Mouse (Mus musculus) forebrain, embryonic 15.5 days (tissue): Measurements from ENCODE around the gene Rnf169. TPM values are rescaled to one million over a fixed set of nuclear protein-coding genes. Genes with fewer than 3 reads are reported as not detected.
A peak's percentile ranks its signal among the peaks of the same experiment; 100 is the strongest.

Source experiments
- ATAC-seq: fragments of 200-750 bp; cut with Nextera tagmentation; replicated peaks from 2 replicates; pipeline ENCODE4 v1.8.0; 2017; ENCODE audit warnings: mild to moderate bottlenecking, moderate TSS enrichment, moderate library complexity
- H3K27ac ChIP-seq: fragments of 300-500 bp; sonication (generic); replicated peaks from 2 replicates; pipeline ENCODE4 v1.5.1; 2015; ENCODE audit warnings: mild to moderate bottlenecking, inconsistent platforms
- H3K27me3 ChIP-seq: fragments of 300-500 bp; sonication (generic); 2 replicates; pipeline ENCODE4 v1.6.1; 2015; ENCODE audit warnings: inconsistent platforms
- H3K36me3 ChIP-seq: fragments of 300-500 bp; sonication (generic); 2 replicates; pipeline ENCODE4 v1.6.1; 2015; ENCODE audit warnings: mild to moderate bottlenecking, inconsistent platforms
- H3K4me1 ChIP-seq: fragments of 300-500 bp; sonication (generic); 2 replicates; pipeline ENCODE4 v1.6.1; 2015; ENCODE audit warnings: inconsistent platforms
- H3K4me2 ChIP-seq: fragments of 300-500 bp; sonication (generic); replicated peaks from 2 replicates; pipeline ENCODE4 v1.6.1; 2015; ENCODE audit warnings: mild to moderate bottlenecking, inconsistent platforms
- H3K4me3 ChIP-seq: fragments of 300-500 bp; sonication (generic); 2 replicates; pipeline ENCODE4 v1.5.1; 2015; ENCODE audit warnings: mild to moderate bottlenecking, inconsistent platforms
- H3K9ac ChIP-seq: fragments of 300-500 bp; sonication (generic); replicated peaks from 2 replicates; pipeline ENCODE4 v1.6.1; 2015; ENCODE audit warnings: mild to moderate bottlenecking, inconsistent platforms
- H3K9me3 ChIP-seq: fragments of 300-500 bp; sonication (generic); 2 replicates; pipeline ENCODE4 v1.6.1; 2016; ENCODE audit warnings: inconsistent platforms
- WGBS: fragments of 180-500 bp; shearing (Covaris S2); methylation state at CpG from one replicate; pipeline ENCODE4 v1.1.7; 2015; ENCODE audit warnings: mixed read lengths; 5-methylcytosine and 5-hydroxymethylcytosine counted together
- polyA plus RNA-seq: library from polyadenylated mRNA; unstranded; fragments of >200 nt; fragmentation: Nextera tagmentation; extraction: Ambion mirVana; gene quantifications from 2 replicates; pipeline ENCODE4 v1.2.1, GENCODE M21; 2015

Gene Rnf169
- 5.1 TPM in 2 replicates for polyA plus RNA-seq

GRCm38 (mm10) chr7:99980132-99980591 is at the start of gene Rnf169:
Gene Rnf169 (minus strand): TSS chr7:99980448.
- no peaks in the 10 kb centered on the region for H3K9me3 ChIP-seq
- H3K9ac ChIP-seq, result peak within 1 kb of the TSS; percentile 91
- peak within 1 kb of the TSS; percentile 75 for H3K4me2 ChIP-seq
- peak; percentile 97 for ATAC-seq
- whole genome bisulfite sequencing, result under 1% methylated on average over 40 of the region's 55 CpGs
- H3K4me3 ChIP-seq, result peak within 1 kb of the TSS; percentile 95
- H3K36me3 ChIP-seq, result no peaks in the 10 kb centered on the region
- peaks cover 28% of the 10 kb centered on the region for H3K4me1 ChIP-seq
- H3K27ac ChIP-seq, result peak within 1 kb of the TSS; percentile 97
- H3K27me3 ChIP-seq, result no peaks in the 10 kb centered on the region

DNA sequence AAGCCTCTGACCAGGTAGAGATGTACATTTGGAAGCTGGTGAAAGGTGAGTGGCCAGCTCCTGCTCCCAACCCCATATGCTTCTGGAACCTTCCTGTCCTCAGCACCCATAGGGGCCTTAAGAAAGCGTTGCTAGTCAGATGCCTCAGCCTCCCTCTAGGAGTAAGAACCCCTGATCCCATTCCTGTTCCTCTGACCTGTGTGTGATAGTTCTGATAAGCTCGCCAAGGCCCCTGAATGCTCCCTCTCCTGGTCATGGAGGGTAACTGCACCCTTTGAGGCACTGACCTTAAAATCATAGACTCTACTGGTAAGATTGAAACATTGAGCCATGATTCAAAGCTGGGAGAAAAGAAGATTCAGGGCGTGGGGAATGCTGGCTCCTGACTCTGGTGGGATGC is 49.1 kb upstream of the Rnf169 start:
- Histone ChIP-seq H3K4me2 (no peak overlapping the region), H3K36me3 (no peaks in the 10 kb centered on the region), H3K9ac (no peak overlapping the region), H3K9me3 (no peaks in the 10 kb centered on the region), H3K4me3 (no peak overlapping the region), H3K27ac (no peak overlapping the region), H3K27me3 (no peaks in the 10 kb centered on the region), H3K4me1 (no peaks in the 10 kb centered on the region)
- ATAC-seq, result no peak
- 37% methylated on average over 3 of the region's 3 CpGs for WGBS

GRCm38 (mm10) chr7:100027353-100027752 is 47.1 kb upstream of the Rnf169 start:
- ATAC-seq, result no peak
- Histone ChIP-seq H3K36me3 (no peaks in the 10 kb centered on the region), H3K9ac (no peak overlapping the region), H3K4me1 (no peaks in the 10 kb centered on the region), H3K9me3 (no peaks in the 10 kb centered on the region), H3K27me3 (no peaks in the 10 kb centered on the region), H3K27ac (no peak overlapping the region), H3K4me2 (no peak overlapping the region), H3K4me3 (no peak overlapping the region)
- 71% methylated on average over 5 of the region's 5 CpGs for WGBS

GRCm38 (mm10) chr7:100017056-100017455 is 36.8 kb upstream of the Rnf169 start:
- Histone ChIP-seq H3K9ac (no peak overlapping the region), H3K4me1 (no peaks in the 10 kb centered on the region), H3K9me3 (no peaks in the 10 kb centered on the region), H3K4me2 (no peak overlapping the region), H3K27ac (no peak overlapping the region), H3K27me3 (no peaks in the 10 kb centered on the region), H3K4me3 (no peak overlapping the region), H3K36me3 (no peaks in the 10 kb centered on the region)
- WGBS, result 89% methylated on average over 8 of the region's 8 CpGs
- no peak for ATAC-seq

GRCm38 (mm10) chr7:100014123-100014600 is 33.9 kb upstream of the Rnf169 start:
- WGBS, result 68% methylated on average over 8 of the region's 8 CpGs
- Histone ChIP-seq H3K27me3 (peaks cover 9% of the 10 kb centered on the region; the same call in 1 of the 2 replicates), H3K4me2 (no peak overlapping the region), H3K27ac (no peak overlapping the region), H3K9me3 (no peaks in the 10 kb centered on the region), H3K4me3 (no peak overlapping the region), H3K36me3 (no peaks in the 10 kb centered on the region), H3K4me1 (no peaks in the 10 kb centered on the region; the same call in 1 of the 2 replicates), H3K9ac (no peak overlapping the region)
- ATAC-seq, result no peak

GRCm38 (mm10) chr7:100012515-100012914 is 32.3 kb upstream of the Rnf169 start:
- no peak overlapping the region for H3K9ac ChIP-seq
- H3K36me3 ChIP-seq, result no peaks in the 10 kb centered on the region
- 61% methylated on average over 6 of the region's 6 CpGs for WGBS
- no peaks in the 10 kb centered on the region; the same call in 1 of the 2 replicates for H3K4me1 ChIP-seq
- H3K4me2 ChIP-seq, result no peak overlapping the region
- no peak overlapping the region for H3K4me3 ChIP-seq
- no peak for ATAC-seq
- H3K9me3 ChIP-seq, result no peaks in the 10 kb centered on the region
- peaks cover 25% of the 10 kb centered on the region for H3K27me3 ChIP-seq
- no peak overlapping the region for H3K27ac ChIP-seq

DNA sequence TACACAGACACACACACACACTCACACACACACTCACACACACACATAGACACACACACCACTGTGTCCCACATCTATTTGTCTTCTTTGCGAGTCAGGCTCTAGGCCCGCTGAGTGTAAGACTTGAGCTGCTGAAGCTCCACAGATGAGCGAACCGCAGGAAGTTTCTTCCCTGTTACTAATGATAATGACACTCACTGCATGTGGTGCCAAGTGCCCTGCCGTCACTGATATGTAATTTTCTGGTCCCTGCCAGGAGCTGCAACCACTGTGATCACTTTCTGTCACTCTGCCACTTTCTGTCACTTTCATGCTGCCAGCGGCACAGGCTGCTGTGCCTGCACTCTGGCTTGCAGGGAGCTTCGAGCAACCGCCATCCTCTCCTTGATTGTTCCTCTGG is 31.8 kb upstream of the Rnf169 start:
- no peak overlapping the region for H3K4me3 ChIP-seq
- no peak overlapping the region for H3K4me2 ChIP-seq
- no peaks in the 10 kb centered on the region for H3K9me3 ChIP-seq
- ATAC-seq, result no peak
- no peak overlapping the region for H3K9ac ChIP-seq
- no peaks in the 10 kb centered on the region; the same call in 1 of the 2 replicates for H3K4me1 ChIP-seq
- H3K27ac ChIP-seq, result no peak overlapping the region
- peaks cover 29% of the 10 kb centered on the region for H3K27me3 ChIP-seq
- 50% methylated on average over 8 of the region's 8 CpGs for WGBS
- H3K36me3 ChIP-seq, result no peaks in the 10 kb centered on the region

DNA sequence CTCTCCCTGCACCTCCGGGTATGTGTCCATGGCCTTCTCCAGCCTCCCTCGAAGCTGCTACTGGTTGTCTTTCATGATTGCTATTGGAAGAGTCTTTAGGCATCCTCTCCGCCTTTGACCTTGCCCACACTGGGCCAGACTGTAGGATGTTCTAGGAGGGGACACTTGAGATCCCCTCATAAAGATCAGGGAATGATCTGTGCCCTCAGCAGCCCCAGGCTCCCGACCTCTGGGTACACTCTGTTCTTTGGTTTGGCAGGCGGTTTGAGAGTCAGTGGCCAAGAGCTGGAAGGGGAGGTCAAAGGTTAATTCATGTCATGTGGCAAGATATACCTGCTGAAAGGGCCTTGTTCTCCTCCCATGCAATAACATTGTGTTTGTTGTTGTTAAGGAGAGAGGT is 30.5 kb upstream of the Rnf169 start:
- Histone ChIP-seq H3K4me1 (peaks cover 4% of the 10 kb centered on the region), H3K36me3 (no peaks in the 10 kb centered on the region), H3K9me3 (no peaks in the 10 kb centered on the region), H3K27ac (no peak overlapping the region), H3K27me3 (peaks cover 39% of the 10 kb centered on the region), H3K4me3 (no peak overlapping the region), H3K4me2 (no peak overlapping the region), H3K9ac (no peak overlapping the region)
- 78% methylated on average over 5 of the region's 5 CpGs for WGBS
- no peak for ATAC-seq

DNA sequence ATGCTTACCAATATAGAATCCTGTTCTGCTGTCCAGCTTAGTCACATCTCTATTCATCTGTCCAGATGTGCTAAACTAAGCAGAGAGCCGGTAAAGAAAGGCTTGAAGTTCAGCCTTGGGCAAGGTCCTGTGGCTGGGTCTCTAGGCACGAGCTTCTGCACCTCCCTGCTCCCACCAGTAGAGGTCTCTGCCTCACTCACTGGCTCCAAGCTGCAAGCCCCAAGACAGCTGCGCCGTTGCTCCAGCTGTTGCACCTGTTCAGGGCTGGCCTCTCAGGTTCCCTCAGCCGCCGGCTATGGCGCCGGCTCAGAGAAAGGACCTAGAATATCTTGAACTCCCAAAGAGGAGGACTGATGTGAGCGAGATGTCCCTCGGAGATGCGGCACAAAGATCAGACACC is 29.4 kb upstream of the Rnf169 start:
- Histone ChIP-seq H3K9me3 (no peaks in the 10 kb centered on the region), H3K36me3 (no peaks in the 10 kb centered on the region), H3K4me2 (no peak overlapping the region), H3K9ac (no peak overlapping the region), H3K4me1 (peaks cover 6% of the 10 kb centered on the region), H3K27ac (no peak overlapping the region), H3K4me3 (no peak overlapping the region), H3K27me3 (peaks cover 48% of the 10 kb centered on the region)
- ATAC-seq, result no peak
- WGBS, result 16% methylated on average over 11 of the region's 11 CpGs

GRCm38 (mm10) chr7:100008765-100009164 is 28.5 kb upstream of the Rnf169 start:
- WGBS, result 89% methylated on average over 4 of the region's 4 CpGs
- Histone ChIP-seq H3K27me3 (peaks cover 53% of the 10 kb centered on the region), H3K4me1 (peaks cover 6% of the 10 kb centered on the region), H3K27ac (no peak overlapping the region), H3K9ac (no peak overlapping the region), H3K9me3 (no peaks in the 10 kb centered on the region), H3K4me3 (no peak overlapping the region), H3K36me3 (no peaks in the 10 kb centered on the region), H3K4me2 (no peak overlapping the region)
- ATAC-seq, result no peak

DNA sequence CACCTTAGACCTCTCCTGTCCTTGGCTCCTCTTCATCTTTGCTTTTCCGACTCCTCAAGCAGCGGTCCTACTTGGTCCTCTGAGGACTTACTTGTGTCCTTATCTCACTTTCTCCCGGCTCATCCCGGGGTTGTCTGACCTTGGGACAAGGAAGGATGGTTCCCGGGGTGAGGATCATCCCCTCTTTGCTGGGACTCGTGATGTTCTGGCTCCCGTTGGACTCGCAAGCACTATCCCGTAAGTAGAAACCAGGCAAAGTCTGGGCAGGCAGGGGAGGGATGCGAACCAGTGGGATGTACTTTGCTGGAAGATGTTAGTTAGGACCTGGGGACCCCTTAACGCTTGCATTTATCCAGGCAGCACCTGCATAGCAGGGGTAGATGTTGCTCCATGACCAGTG is 26.2 kb upstream of the Rnf169 start:
- Histone ChIP-seq H3K4me1 (peaks cover 6% of the 10 kb centered on the region), H3K36me3 (no peaks in the 10 kb centered on the region), H3K4me3 (peak overlapping the region; percentile 49; the same call in 1 of the 2 replicates), H3K4me2 (peak overlapping the region; percentile 97), H3K9me3 (no peaks in the 10 kb centered on the region), H3K27me3 (peaks cover 54% of the 10 kb centered on the region), H3K9ac (no peak overlapping the region), H3K27ac (no peak overlapping the region)
- WGBS, result 4% methylated on average over 11 of the region's 11 CpGs
- ATAC-seq, result no peak

DNA sequence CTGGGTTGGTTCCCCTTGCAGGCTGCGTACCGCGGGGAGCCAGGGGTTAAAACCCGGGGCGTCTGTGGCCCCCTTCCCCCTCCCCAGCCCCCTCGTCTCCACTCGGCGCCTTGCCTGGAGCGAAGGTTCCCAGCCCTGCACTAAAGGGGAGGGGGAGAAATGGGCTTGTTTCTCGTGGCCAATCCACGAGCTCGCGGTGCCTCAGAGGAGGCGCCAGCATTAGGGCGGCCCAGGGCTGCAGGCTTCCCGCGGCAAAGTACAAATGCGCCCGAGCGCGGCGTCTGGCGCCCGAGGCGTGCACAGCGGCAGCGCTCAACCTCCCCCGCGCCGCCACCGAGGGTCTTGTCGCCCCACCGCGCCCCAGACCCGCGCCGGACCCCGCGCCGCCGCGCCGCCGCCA is 25.5 kb upstream of the Rnf169 start, which contains the start of gene Chrdl2:
TSS of gene Chrdl2 (plus strand) at position 383 of the 400 bp plus-strand sequence.
- H3K9me3 ChIP-seq, result no peaks in the 10 kb centered on the region
- no peaks in the 10 kb centered on the region for H3K36me3 ChIP-seq
- H3K4me2 ChIP-seq, result peak within 1 kb of the TSS; percentile 97
- peaks cover 6% of the 10 kb centered on the region for H3K4me1 ChIP-seq
- H3K9ac ChIP-seq, result peak within 1 kb of the TSS; percentile 44
- H3K4me3 ChIP-seq, result peak within 1 kb of the TSS; percentile 49
- ATAC-seq, result peak; percentile 88
- peaks cover 54% of the 10 kb centered on the region for H3K27me3 ChIP-seq
- H3K27ac ChIP-seq, result no peak within 1 kb of the TSS
- under 1% methylated on average over 39 of the region's 44 CpGs for WGBS

DNA sequence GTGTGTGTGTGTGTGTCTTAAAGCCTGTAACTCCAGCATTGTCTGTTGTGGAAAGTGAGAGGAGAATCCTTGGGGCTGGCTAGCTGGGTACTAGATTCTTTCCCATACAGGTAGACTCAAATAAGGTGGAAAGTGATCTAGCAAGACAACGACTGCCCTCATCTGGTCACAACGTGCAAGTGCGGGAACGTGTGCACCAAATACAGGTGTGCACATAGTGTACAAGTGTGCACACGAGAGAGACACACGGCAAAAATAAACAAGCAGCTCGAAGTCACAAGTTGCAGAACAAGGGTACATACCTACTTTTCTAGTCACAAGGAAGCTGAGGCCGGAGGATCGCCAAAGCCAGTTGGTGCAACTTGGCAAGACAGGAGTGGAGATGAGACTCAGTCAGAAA is 23.5 kb upstream of the Rnf169 start:
- no peaks in the 10 kb centered on the region for H3K36me3 ChIP-seq
- 62% methylated on average over 9 of the region's 9 CpGs for whole genome bisulfite sequencing
- no peak overlapping the region for H3K27ac ChIP-seq
- H3K4me3 ChIP-seq, result no peak overlapping the region
- H3K4me1 ChIP-seq, result peaks cover 6% of the 10 kb centered on the region
- H3K27me3 ChIP-seq, result peaks cover 41% of the 10 kb centered on the region
- H3K4me2 ChIP-seq, result no peak overlapping the region
- no peak for ATAC-seq
- no peak overlapping the region for H3K9ac ChIP-seq
- no peaks in the 10 kb centered on the region for H3K9me3 ChIP-seq
